Mouse (Mus musculus) cerebellum, adult 2 months (tissue): ENCODE results near the gene Ankrd42.

ENCODE experiments used
- CTCF ChIP-seq: fragments of 200-500 bp; IDR thresholded peaks from 2 replicates; pipeline ENCODE4 v1.5.1; 2011; ENCODE audit warnings: low read depth, mild to moderate bottlenecking, control low read depth, low read length, moderate library complexity, borderline replicate concordance; ENCODE audit not compliant: insufficient read depth
- POLR2A ChIP-seq: fragments of 200-500 bp; IDR thresholded peaks from 2 replicates; pipeline ENCODE4 v1.6.1; 2011; ENCODE audit warnings: low read length, control low read depth, borderline replicate concordance; ENCODE audit not compliant: insufficient read depth

DNA sequence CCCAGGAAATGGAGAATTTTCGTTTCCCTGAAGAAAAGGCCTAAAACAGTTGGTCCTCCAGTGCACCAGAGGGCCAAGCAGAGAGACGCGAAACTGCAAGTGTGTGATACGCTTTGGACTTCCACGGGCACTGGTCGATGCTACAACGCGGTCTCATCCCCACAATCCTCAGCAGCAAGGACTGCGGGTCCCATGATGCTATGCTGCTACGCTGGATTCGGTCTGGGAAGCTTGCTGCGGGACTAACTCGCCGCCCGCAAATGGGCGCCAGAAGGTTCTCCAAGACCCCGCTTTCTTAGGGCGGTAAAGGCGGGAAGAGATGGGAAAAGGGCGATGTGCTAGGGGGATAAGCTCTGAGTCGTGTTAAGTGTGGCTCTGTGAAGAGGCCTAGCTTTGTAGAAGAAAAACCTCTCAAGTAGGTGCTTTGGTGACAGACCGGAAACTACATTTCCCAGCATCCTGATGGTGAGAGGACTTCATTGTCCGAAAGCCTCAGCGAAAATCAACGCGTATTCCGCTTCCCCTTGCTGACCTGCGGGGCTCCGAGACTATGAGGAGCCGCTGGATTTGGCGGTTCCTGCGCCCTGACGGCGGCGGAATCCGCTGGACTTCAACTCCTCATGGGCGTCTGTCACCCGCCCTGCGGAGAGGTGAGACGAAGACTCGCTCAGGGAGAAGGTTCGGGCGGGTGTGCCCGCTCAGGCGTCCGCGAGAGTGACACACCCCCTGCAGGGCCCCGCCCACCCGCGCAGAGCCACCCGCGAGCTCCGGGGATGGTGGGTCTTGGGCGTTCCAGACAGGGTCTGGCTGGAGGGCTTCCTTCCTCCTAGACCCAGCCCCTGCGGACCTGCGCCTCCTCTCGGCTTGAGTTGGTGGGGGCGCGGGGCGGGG lies 75.7 kb downstream of the Ankrd42 start, which contains the start of gene Ccdc90b:
- TF ChIP-seq CTCF (peak; percentile 88), POLR2A (peak; percentile 56; the same call in 1 of the 2 replicates)
